Mouse (Mus musculus) bone marrow macrophage, adult 2 months (primary cell): ENCODE results near the gene Pdhb. TPM values are rescaled to one million over a fixed set of nuclear protein-coding genes. Genes with fewer than 3 reads are reported as not detected.

Experiments used
- H3K27ac ChIP-seq: 2 replicates; pipeline ENCODE4 v1.5.1; 2012; ENCODE audit warnings: low read depth, low read length; ENCODE audit not compliant: insufficient read depth
- H3K4me1 ChIP-seq: 2 replicates; pipeline ENCODE4 v1.6.1; 2012; ENCODE audit warnings: low read length; ENCODE audit not compliant: control insufficient read depth, insufficient read depth
- H3K4me3 ChIP-seq: 2 replicates; pipeline ENCODE4 v1.5.1; 2012; ENCODE audit warnings: mild to moderate bottlenecking, low read length, moderate library complexity; ENCODE audit not compliant: insufficient read depth
- CTCF ChIP-seq: IDR thresholded peaks from 2 replicates; pipeline ENCODE4 v1.5.1; 2012; ENCODE audit warnings: low read depth, mild to moderate bottlenecking, low read length, moderate library complexity
- POLR2A ChIP-seq: IDR thresholded peaks from 2 replicates; pipeline ENCODE4 v1.6.1; 2012; ENCODE audit warnings: mild to moderate bottlenecking, low read depth, low read length, borderline replicate concordance
- polyA plus RNA-seq: library from polyadenylated mRNA; stranded (reverse); fragments of >200 nt; gene quantifications from 2 replicates; pipeline ENCODE4 v1.2.4, GENCODE M21; 2012; ENCODE audit not compliant: missing spikeins, insufficient read depth, insufficient read length

Gene Pdhb
- 58.0 and 67.2 TPM in 2 replicates for polyA plus RNA-seq

DNA sequence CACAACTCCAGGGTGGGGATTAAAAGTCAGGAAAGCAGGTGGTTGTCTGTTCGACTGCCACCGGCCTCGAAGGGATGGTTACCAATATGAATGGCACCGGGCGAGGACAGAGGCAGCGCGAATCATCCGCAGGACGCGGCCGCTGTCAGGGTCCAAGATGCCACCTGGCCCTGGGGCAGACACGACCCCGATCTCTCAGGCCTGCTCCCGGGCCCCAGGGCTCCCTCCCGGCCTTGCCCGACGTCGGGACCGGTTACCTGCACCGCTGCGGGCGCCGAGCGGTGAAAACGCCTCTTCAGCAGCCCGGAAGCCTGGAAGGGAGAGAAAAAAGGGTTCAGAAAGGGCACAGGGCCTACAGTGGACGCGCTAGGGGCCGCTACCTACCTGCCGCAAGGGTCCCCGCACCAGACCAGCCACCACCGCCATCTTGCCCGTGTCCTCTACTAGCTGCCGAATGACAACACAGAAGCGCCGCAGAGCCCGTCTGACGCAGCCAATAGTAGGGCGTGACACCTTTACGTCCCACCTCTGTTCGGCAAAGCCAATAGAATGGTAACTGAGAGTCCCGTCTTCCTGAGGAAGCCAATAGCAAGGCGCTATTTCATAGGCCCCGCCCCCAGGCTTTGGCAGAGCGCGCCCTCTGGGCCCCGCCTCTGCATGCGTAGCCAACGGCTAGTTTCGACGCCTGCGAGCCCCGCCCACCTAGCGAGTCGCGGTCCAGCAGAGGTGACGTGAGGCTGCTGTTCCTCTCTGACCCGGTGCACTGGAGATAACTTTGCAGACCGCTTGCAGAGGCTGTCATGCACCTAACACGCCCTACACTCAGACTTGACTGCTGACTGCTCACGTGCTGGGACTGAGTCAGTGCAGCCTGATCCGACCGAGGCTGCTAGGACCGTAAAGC, at the start of gene Pdhb:
TSS of gene Pdhb (minus strand) at position 519 of the 904 bp plus-strand sequence.
- Histone ChIP-seq H3K4me3 (peak within 1 kb of the TSS; percentile 97), H3K27ac (peak within 1 kb of the TSS; percentile 61), H3K4me1 (peaks cover 18% of the 10 kb centered on the region)
- no peak for TF ChIP-seq POLR2A
- TF ChIP-seq CTCF: no peak

- Histone ChIP-seq H3K27ac (no peak overlapping the region), H3K4me3 (no peak overlapping the region), H3K4me1 (peaks cover 9% of the 10 kb centered on the region)
- TF ChIP-seq CTCF (no peak), POLR2A (no peak)
Measured at GRCm38 (mm10) chr14:8222561-8222960, 49.7 kb upstream of the Pdhb start.

- peaks cover 9% of the 10 kb centered on the region for H3K4me1 ChIP-seq
- TF ChIP-seq POLR2A: no peak
- no peak for TF ChIP-seq CTCF
- no peak overlapping the region for H3K4me3 ChIP-seq
- no peak overlapping the region for H3K27ac ChIP-seq
Measured at GRCm38 (mm10) chr14:8220912-8221311, 48.1 kb upstream of the Pdhb start.

DNA sequence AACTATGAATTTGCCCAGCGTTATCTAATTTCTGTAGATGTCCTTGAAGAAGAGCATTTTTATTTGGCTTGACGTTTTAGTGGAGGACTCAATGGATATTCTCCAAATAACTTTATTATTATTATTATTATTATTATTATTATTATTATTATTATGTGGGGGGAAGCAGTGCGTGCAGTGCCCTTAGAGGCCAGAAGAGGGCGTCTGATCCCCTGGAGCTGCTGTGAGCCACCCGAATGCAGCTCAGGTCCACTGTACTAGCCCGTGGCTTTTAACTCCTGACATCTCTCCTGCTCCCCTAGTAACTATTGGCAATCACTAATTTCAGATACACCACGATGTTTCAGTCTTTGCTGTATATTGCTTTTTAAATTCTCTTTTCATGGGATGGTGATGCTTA, 47.5 kb upstream of the Pdhb start:
- no peak overlapping the region for H3K4me3 ChIP-seq
- H3K4me1 ChIP-seq: peaks cover 11% of the 10 kb centered on the region
- no peak for TF ChIP-seq POLR2A
- no peak for TF ChIP-seq CTCF

DNA sequence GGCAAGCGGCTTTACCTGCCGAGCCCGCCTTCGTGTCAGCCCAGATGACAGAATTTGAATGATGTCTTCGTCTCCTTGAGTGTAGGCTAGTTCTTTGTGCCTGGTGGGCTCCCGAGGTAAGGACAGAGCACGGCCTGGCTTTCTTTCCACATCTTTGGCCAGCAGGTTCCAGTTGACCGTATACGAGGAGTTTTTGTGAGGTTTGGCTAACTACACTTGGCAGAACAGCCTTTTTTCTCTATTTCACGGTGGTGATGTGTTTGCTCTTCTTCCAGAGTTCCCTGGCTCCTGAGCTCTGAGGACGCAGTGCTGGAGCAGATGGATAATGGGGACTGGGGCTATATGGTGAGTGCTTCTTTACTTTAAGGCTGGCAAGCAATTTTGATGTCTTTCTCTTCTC, 47.1 kb upstream of the Pdhb start:
- H3K4me1 ChIP-seq: peaks cover 11% of the 10 kb centered on the region
- TF ChIP-seq POLR2A (no peak), CTCF (no peak)
- no peak overlapping the region for H3K27ac ChIP-seq
- H3K4me3 ChIP-seq: no peak overlapping the region

More for the DNA sequence above, 47.5 kb upstream of the Pdhb start:
- H3K27ac ChIP-seq: no peak overlapping the region

GRCm38 (mm10) chr14:8218730-8219380, 46.0 kb upstream of the Pdhb start:
- Histone ChIP-seq H3K4me1 (peaks cover 5% of the 10 kb centered on the region), H3K27ac (no peak overlapping the region), H3K4me3 (no peak overlapping the region)
- TF ChIP-seq CTCF (no peak), POLR2A (no peak)

DNA sequence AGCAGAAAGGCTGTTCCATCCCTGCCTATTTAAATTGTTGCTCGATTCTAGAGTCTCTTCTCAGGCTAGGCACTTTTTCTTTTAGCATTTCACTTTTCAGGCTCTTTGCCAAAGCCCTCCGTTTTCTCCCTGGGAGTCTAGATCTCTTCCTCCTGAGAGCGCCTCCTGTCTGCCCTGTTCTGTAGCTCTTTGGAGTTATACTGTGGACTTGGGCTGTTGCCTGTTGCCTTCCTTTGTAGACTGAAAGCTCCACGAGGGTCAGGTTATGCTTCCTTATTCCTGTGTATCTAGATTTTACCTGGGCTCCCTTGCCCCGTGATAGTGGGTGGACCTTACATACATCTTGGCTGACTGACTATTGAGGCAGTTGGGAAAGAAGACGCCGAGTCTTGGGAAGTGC, 45.4 kb upstream of the Pdhb start:
- Histone ChIP-seq H3K4me3 (no peak overlapping the region), H3K4me1 (peaks cover 2% of the 10 kb centered on the region; the same call in 1 of the 2 replicates), H3K27ac (no peak overlapping the region)
- TF ChIP-seq POLR2A: no peak

DNA sequence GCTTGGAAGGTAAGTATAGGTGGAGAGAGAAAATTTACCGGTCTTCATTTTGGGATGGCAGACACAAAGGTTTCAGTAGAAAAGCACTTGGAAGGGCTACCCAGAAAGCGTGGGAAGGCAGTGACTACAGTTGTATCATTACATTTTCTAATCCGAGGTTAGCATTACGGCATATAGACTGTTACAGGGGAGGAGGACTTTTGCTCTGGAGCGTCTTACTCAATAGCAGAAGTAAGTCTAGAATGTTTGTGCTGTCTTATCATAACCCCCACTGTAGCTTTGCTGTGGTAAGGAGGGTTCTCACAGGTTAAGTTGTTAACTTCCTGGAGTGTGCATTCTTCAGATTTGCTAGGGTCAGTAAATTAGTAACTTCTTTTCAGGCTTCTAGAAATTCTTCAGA, 43.3 kb upstream of the Pdhb start:
- TF ChIP-seq CTCF (no peak), POLR2A (no peak)
- Histone ChIP-seq H3K4me3 (no peak overlapping the region), H3K27ac (no peak overlapping the region)

DNA sequence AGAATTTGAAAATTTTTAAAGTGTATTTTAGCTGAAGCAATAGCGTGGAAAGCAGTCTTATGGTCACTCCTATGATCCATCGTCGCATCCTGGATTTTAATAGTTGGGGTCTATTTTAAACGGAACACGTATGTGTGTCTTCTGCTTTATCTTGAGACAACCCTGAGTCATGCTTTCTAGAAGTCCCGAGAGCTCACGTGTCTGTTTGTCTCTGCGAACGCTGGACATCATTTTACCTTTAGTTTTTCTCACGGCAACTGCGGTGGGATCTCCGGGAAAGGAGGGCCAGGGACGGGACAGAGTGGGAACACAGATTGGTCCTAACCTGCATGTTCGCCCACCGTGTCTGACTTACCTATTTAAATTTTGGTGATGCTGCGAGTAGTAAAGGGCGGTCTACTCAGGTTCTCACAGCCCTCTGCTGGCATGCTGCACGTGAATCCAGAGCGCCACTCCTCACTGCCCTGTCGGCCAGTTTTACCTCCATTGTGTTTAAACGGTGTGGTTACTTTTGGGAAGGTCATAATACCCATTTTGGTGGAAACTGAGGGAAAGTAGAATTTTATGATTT, 42.5 kb upstream of the Pdhb start:
- Histone ChIP-seq H3K4me1 (peaks cover 2% of the 10 kb centered on the region; the same call in 1 of the 2 replicates), H3K27ac (no peak overlapping the region), H3K4me3 (no peak overlapping the region)
- TF ChIP-seq POLR2A (no peak), CTCF (no peak)

More for the DNA sequence above, 43.3 kb upstream of the Pdhb start:
- peaks cover 2% of the 10 kb centered on the region; the same call in 1 of the 2 replicates for H3K4me1 ChIP-seq
